Mouse (Mus musculus): ENCODE data around the gene Fam228a. TPM values are rescaled to one million over a fixed set of nuclear protein-coding genes. Genes with fewer than 3 reads are reported as not detected.
"Not testable (repeated sequence)": the region's sequence is repeated elsewhere in the genome, so short reads cannot be mapped to it uniquely, and the experiment has no call there.

Fam228a gene
- total RNA-seq, 2 experiments from 2014 or later, result 2.3 to 2.7 TPM

DNA sequence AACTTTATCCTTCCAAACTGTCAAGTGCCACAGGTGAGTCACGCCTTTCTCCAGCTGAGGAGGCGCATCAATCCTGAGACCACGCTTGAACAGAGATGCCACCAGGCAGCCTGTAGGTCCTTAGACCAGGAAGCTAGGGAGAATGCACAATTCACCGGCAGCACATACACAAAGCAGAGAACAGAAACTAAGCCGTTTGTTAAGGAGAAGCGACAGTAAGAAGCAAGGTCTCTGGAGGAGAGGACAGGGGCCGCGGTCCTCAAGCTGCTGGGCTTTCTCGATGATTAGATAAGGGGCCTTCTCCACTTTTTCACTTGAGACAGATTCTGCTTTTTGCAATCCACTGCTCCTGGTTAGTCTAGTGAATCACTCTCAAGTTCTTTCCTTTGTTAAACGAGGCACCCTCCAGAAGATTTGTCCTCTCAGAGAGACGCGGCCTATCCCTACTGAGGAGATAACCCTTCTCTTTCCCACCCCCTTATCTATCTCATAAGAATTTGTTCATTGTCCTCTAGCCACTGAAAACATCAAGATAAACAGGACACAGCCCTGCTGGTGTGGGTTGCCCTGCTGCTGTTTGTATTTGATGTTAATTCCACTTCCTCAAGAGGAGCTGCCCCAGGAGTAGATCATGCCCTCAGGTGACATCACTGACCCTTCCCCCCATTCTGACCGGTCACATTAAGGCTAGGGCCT lies 19.0 kb downstream of the Fam228a start:
- DNase-seq, result no peak

DNA sequence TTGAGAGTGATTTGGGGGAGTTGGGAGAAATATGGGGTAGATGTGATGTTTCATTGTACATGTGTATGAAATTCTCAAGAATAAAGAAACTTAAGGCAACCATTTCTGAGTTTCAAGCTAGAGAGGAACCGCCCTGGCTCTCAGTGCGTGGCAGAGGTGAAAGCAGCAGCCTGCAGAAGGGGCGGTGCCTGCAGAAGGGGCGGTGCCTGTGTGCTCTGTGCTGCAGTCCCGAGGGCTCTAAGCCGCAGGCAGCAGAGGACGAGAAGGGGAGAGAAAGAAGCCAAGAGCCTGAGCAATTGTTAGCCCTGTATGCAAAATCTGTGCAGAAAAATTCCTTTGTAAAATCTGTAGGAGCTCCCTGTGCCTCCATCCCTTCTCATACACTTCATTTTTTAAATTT lies 20.8 kb downstream of the Fam228a start:
- DNase-seq, result no peak

More for the DNA sequence above, 19.0 kb downstream of the Fam228a start:
- intact Hi-C loops (cut with DNase I), result no loop called here

GRCm38 (mm10) chr12:4715606-4716005 lies 22.6 kb downstream of the Fam228a start:
- intact Hi-C loops (cut with DNase I), result no loop called here
- DNase-seq, result no peak

More for the DNA sequence above, 20.8 kb downstream of the Fam228a start:
- intact Hi-C loops (cut with DNase I), result no loop called here

- intact Hi-C loops (cut with DNase I), result no loop called here
- no peak for DNase-seq
Observed at GRCm38 (mm10) chr12:4713361-4713760, 24.9 kb downstream of the Fam228a start.

GRCm38 (mm10) chr12:4709926-4710325 lies 28.3 kb downstream of the Fam228a start:
- intact Hi-C loops (cut with DNase I), result no loop called here
- DNase-seq, result no peak

GRCm38 (mm10) chr12:4708881-4709604 lies 29.2 kb downstream of the Fam228a start:
- DNase-seq, result peak; percentile 85
- intact Hi-C loops (cut with DNase I), result no loop called here

DNA sequence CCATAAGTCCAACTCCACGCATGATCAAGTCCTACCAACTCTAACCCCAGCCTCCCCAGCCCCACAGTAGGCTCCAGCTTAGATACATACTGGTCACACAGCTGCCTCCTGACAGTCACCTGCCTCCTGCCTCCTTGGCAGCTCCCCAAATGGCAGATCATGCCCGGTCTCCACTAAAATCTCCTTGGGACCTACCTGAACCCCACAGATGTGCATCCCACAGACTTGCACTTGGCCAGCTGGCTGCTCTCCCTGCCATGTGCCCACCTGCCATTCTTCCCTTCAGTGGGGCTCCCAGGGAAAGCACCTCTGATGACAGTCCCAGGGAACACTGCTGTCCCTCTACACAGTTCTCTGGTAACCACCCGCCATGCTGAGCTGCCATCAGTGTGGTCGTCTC lies 29.9 kb downstream of the Fam228a start:
- intact Hi-C loops (cut with DNase I), result no loop called here

GRCm38 (mm10) chr12:4707488-4708017 lies 30.7 kb downstream of the Fam228a start:
- DNase-seq, result no peak
- intact Hi-C loops (cut with DNase I), result no loop called here

More for the DNA sequence above, 29.9 kb downstream of the Fam228a start:
- DNase-seq, result peak; percentile 34

GRCm38 (mm10) chr12:4706901-4707300 lies 31.3 kb downstream of the Fam228a start:
- DNase-seq, result no peak
- intact Hi-C loops (cut with DNase I), result no loop called here

DNA sequence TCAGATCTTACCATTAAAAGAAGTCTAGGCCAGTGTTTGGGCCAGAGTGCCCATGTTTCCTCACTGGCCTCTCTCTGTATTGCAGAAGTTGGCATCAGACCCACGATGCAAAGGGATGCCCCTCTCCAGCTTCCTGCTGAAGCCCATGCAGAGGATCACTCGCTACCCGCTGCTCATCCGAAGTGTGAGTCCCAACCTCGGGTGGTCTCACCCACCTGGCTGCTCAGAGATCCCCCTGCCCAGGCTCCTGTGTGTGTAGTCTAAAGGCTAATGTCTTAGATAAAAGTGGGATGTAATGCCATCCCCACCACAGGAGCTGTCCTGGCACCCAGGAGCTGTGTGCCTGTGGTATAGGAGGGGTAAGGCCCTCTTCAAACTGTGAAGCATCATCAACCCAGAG lies 32.1 kb downstream of the Fam228a start:
- DNase-seq, result no peak
- intact Hi-C loops (cut with DNase I), result no loop called here

DNA sequence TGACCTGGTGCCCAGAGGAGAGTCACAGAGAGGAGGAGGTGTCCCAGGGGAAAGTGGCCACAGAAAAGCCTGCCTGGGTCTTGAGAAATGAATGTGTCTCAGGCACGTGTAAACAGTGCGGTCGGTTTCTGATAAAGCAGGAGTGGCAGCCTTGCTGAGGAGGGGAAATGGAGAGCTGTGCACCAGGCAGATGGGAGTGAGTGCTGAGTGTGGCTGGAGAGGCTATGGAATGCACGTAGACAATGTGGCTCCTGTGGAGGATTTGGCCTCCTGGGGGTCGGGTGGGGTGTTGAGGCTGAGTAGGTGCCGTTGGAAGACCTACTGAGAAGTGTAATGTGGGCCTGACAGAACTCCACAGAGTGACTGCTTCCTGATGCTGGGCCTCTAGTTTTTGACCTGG lies 32.6 kb downstream of the Fam228a start:
- intact Hi-C loops (cut with DNase I); DNase-seq: not testable (repeated sequence)

DNA sequence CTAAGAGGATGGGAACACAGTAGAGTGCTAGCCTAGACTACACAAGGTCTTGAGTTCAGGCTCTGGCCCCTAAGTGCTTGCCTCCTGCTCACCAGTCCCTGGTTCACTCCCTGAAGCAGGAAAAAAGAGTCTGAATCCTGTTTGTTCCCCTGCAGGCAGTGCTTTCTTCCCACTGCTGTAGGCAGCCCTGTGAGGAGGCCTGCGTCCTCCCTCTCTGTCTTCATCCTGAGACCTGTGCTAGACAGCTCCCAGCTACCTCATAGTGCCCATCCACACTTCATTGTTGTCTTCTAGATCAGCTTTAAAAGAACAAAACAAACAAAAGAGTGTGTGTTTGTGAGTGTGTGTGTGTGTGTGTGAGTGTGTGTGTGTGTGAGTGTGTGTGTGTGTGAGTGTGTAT lies 43.7 kb downstream of the Fam228a start:
- no peak for DNase-seq
- intact Hi-C loops (cut with DNase I), result no loop called here

GRCm38 (mm10) chr12:4691193-4691592 lies 47.0 kb downstream of the Fam228a start:
- no peak for DNase-seq
- intact Hi-C loops (cut with DNase I), result no loop called here

DNA sequence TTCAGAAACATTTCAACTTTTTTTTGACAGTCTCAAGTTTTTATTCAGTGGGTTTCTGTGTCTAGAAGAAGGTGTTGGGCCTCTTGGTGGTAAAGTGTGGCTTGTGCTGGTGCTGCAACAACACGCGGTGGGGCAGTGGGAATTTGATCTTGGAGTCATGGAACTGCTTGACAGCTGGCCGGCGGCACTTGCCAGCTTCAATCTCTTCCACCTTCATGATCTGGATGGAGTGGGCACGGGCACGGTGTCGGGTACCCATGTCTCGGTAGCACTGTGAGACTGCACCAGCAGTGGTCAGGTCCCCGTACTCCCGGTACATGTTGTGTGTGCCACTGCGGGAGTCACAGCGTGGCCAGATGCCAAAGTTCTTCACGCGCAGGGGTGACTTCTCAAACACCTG lies 48.9 kb downstream of the Fam228a start:
- intact Hi-C loops (cut with DNase I), result no loop called here
- peak; percentile 83 for DNase-seq

- DNase-seq, result peak; percentile 45
- intact Hi-C loops (cut with DNase I), result no loop called here
Observed at GRCm38 (mm10) chr12:4688386-4688785, 49.8 kb downstream of the Fam228a start.

- DNase-seq, result no peak
- intact Hi-C loops (cut with DNase I), result no loop called here
Observed at GRCm38 (mm10) chr12:4685441-4685840, 52.8 kb downstream of the Fam228a start.

DNA sequence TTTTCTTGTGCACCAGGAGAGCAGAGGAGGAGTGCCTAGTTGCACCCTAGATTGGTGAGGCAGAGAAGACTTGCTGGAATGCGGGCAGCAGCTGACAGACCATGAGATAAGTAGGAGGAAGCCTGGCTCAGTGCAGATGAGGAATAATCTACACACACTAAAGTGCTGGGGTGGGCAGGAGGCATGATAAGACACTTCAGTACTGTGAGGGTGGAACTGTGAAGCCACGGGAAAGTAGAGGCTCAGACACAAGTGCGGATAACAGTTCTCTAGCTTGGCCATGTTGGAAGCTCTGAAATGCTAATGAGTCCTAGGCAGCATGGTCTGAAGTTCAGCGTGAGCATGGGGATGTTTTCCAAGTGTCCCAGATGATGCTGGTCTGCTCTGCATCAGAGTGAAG lies 58.3 kb downstream of the Fam228a start:
- intact Hi-C loops (cut with DNase I), result no loop called here
- DNase-seq, result no peak

- intact Hi-C loops (cut with DNase I), result no loop called here
Observed at GRCm38 (mm10) chr12:4676336-4676735, 61.9 kb downstream of the Fam228a start.

DNA sequence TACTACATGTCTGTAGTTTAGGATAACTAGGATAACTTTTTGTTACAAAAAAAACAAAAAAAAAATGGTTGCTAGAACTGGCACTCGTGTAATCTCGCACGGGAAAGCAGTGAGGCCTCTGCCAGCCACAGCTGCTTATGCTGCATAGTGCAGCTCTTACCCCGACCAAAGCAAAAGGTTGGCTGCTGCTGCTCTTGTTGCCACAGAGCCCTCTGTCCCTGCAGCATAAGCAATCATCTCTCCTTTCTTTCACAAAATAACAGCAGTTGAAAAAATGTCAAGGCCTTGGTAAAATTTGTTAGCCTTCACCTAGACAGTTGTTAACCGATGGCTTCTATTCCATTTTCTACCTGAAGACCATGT lies 72.6 kb downstream of the Fam228a start:
- DNase-seq, result no peak
- intact Hi-C loops (cut with DNase I), result no loop called here

More at GRCm38 (mm10) chr12:4676336-4676735, 61.9 kb downstream of the Fam228a start:
- DNase-seq, result no peak

DNA sequence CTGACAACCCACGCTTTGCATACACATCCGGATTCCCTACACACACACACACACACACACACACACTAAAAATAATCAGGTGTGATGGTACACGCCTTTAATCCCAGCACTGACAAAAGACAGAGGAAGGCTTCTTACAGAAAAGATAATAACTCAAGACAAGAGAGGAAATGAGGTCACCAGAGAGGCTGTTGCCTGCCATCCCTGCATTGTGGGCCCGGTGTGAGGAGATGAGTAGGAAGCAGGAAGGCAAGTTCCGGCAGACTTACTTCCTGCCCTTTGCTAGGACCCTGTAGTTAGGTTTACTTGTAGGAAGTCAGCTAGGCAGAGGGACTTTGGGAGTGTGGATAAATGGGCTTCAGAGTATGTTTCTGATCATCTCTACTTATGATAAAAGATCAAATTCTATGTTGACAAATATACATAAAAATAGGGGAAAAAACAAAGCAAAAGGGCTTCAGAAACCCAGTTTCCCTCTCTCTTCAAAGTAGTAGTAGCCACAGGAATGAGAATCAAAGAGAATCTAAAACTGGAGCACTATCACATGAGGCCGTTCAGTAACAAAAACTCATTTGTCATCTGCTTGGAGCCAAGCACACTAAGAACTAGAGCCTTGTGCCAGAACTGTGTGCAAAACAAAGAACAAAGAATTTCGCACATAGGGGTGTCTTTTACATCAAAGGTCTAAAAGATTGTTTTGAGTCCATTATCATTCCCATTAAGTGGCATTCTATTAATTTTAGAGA lies 73.1 kb downstream of the Fam228a start:
- no peak for DNase-seq
- intact Hi-C loops (cut with DNase I), result no loop called here
